Mouse (Mus musculus): ENCODE measurements around the gene Gpsm1. TPM values are rescaled to one million over a fixed set of nuclear protein-coding genes. Genes with fewer than 3 reads are reported as not detected.

The Gpsm1 gene
- polyA plus RNA-seq, 1 experiment from 2014 or later, result 29.3 TPM

GRCm38 (mm10) chr2:26352291-26352910, 37.1 kb downstream of the Gpsm1 start:
- H3K4me2 ChIP-seq (ENCODE audit: low read depth, low read length), result peak overlapping the region; percentile 98
- peak overlapping the region; percentile 90 for H3K4me3 ChIP-seq (ENCODE audit: low read depth, low read length)
- peak overlapping the region; percentile 24; the same call in 1 of the 2 replicates for H3K27ac ChIP-seq (replicated peaks; ENCODE audit: low read depth, low read length)
- DNase-seq (ENCODE audit: low spot score) (no peak), ATAC-seq (ENCODE audit: low read depth) (peak; percentile 20; the same call in 1 of the 2 replicates)
- WGBS, result 2% methylated on average over 34 of the region's 36 CpGs
- H3K4me1 ChIP-seq (ENCODE audit: control insufficient read depth, insufficient read depth, low read length), result peaks cover 12% of the 10 kb centered on the region; the same call in 1 of the 2 replicates
- H3K9ac ChIP-seq (ENCODE audit: low read depth, low read length), result peak overlapping the region; percentile 96
- no peaks in the 10 kb centered on the region for H3K27me3 ChIP-seq (replicated peaks; ENCODE audit: control insufficient read depth, insufficient read depth, low read length)
- peaks cover 29% of the 10 kb centered on the region; the same call in 1 of the 2 replicates for H3K36me3 ChIP-seq (ENCODE audit: control insufficient read depth, insufficient read depth, low read length)
- H3K9me3 ChIP-seq (ENCODE audit: control insufficient read depth, low read length), result no peaks in the 10 kb centered on the region

GRCm38 (mm10) chr2:26353066-26353980, 38.0 kb downstream of the Gpsm1 start:
- Histone ChIP-seq H3K4me2 (ENCODE audit: low read depth, low read length) (peak overlapping the region; percentile 98), H3K27ac (replicated peaks; ENCODE audit: low read depth, low read length) (no peak overlapping the region), H3K27me3 (replicated peaks; ENCODE audit: control insufficient read depth, insufficient read depth, low read length) (no peaks in the 10 kb centered on the region), H3K4me3 (ENCODE audit: low read depth, low read length) (peak overlapping the region; percentile 90; the same call in 1 of the 2 replicates), H3K9me3 (ENCODE audit: control insufficient read depth, low read length) (no peaks in the 10 kb centered on the region), H3K9ac (ENCODE audit: low read depth, low read length) (peak overlapping the region; percentile 96; the same call in 1 of the 2 replicates), H3K4me1 (ENCODE audit: control insufficient read depth, insufficient read depth, low read length) (peaks cover 12% of the 10 kb centered on the region; the same call in 1 of the 2 replicates), H3K36me3 (ENCODE audit: control insufficient read depth, insufficient read depth, low read length) (peaks cover 20% of the 10 kb centered on the region; the same call in 1 of the 2 replicates)
- DNase-seq (ENCODE audit: low spot score), result no peak
- WGBS, result 85% methylated on average over 11 of the region's 11 CpGs
- no peak for ATAC-seq (ENCODE audit: low read depth)

GRCm38 (mm10) chr2:26354401-26354800, 39.1 kb downstream of the Gpsm1 start:
- WGBS, result 92% methylated on average over 4 of the region's 4 CpGs
- H3K27ac ChIP-seq (replicated peaks; ENCODE audit: low read depth, low read length), result no peak overlapping the region
- H3K4me2 ChIP-seq (ENCODE audit: low read depth, low read length), result no peak overlapping the region
- DNase-seq (ENCODE audit: low spot score), result no peak
- no peak for ATAC-seq (ENCODE audit: low read depth)
- peaks cover 12% of the 10 kb centered on the region; the same call in 1 of the 2 replicates for H3K4me1 ChIP-seq (ENCODE audit: control insufficient read depth, insufficient read depth, low read length)
- no peaks in the 10 kb centered on the region for H3K9me3 ChIP-seq (ENCODE audit: control insufficient read depth, low read length)
- H3K9ac ChIP-seq (ENCODE audit: low read depth, low read length), result no peak overlapping the region
- H3K27me3 ChIP-seq (replicated peaks; ENCODE audit: control insufficient read depth, insufficient read depth, low read length), result no peaks in the 10 kb centered on the region
- peaks cover 11% of the 10 kb centered on the region; the same call in 1 of the 2 replicates for H3K36me3 ChIP-seq (ENCODE audit: control insufficient read depth, insufficient read depth, low read length)
- H3K4me3 ChIP-seq (ENCODE audit: low read depth, low read length), result no peak overlapping the region

- Histone ChIP-seq H3K36me3 (ENCODE audit: control insufficient read depth, insufficient read depth, low read length) (no peaks in the 10 kb centered on the region), H3K27ac (replicated peaks; ENCODE audit: low read depth, low read length) (no peak overlapping the region), H3K4me1 (ENCODE audit: control insufficient read depth, insufficient read depth, low read length) (peaks cover 6% of the 10 kb centered on the region; the same call in 1 of the 2 replicates), H3K9ac (ENCODE audit: low read depth, low read length) (no peak overlapping the region), H3K4me2 (ENCODE audit: low read depth, low read length) (no peak overlapping the region), H3K4me3 (ENCODE audit: low read depth, low read length) (no peak overlapping the region), H3K27me3 (replicated peaks; ENCODE audit: control insufficient read depth, insufficient read depth, low read length) (no peaks in the 10 kb centered on the region), H3K9me3 (ENCODE audit: control insufficient read depth, low read length) (no peaks in the 10 kb centered on the region)
- DNase-seq (ENCODE audit: low spot score) (no peak), ATAC-seq (ENCODE audit: low read depth) (no peak)
- 82% methylated on average over 4 of the region's 4 CpGs for WGBS
These were observed 40.9 kb downstream of the Gpsm1 start for GRCm38 (mm10) chr2:26356231-26356630.

GRCm38 (mm10) chr2:26356678-26357077, 41.4 kb downstream of the Gpsm1 start:
- Histone ChIP-seq H3K4me3 (ENCODE audit: low read depth, low read length) (no peak overlapping the region), H3K27ac (replicated peaks; ENCODE audit: low read depth, low read length) (no peak overlapping the region), H3K4me2 (ENCODE audit: low read depth, low read length) (no peak overlapping the region), H3K27me3 (replicated peaks; ENCODE audit: control insufficient read depth, insufficient read depth, low read length) (no peaks in the 10 kb centered on the region), H3K9ac (ENCODE audit: low read depth, low read length) (no peak overlapping the region), H3K4me1 (ENCODE audit: control insufficient read depth, insufficient read depth, low read length) (peaks cover 6% of the 10 kb centered on the region; the same call in 1 of the 2 replicates), H3K9me3 (ENCODE audit: control insufficient read depth, low read length) (no peaks in the 10 kb centered on the region), H3K36me3 (ENCODE audit: control insufficient read depth, insufficient read depth, low read length) (no peaks in the 10 kb centered on the region)
- DNase-seq (ENCODE audit: low spot score) (no peak), ATAC-seq (ENCODE audit: low read depth) (no peak)
- WGBS, result 72% methylated on average over 7 of the region's 7 CpGs

- Histone ChIP-seq H3K9me3 (ENCODE audit: control insufficient read depth, low read length) (no peaks in the 10 kb centered on the region), H3K27ac (replicated peaks; ENCODE audit: low read depth, low read length) (no peak overlapping the region), H3K4me2 (ENCODE audit: low read depth, low read length) (no peak overlapping the region), H3K4me1 (ENCODE audit: control insufficient read depth, insufficient read depth, low read length) (peaks cover 5% of the 10 kb centered on the region; the same call in 1 of the 2 replicates), H3K36me3 (ENCODE audit: control insufficient read depth, insufficient read depth, low read length) (no peaks in the 10 kb centered on the region), H3K4me3 (ENCODE audit: low read depth, low read length) (no peak overlapping the region), H3K9ac (ENCODE audit: low read depth, low read length) (no peak overlapping the region), H3K27me3 (replicated peaks; ENCODE audit: control insufficient read depth, insufficient read depth, low read length) (no peaks in the 10 kb centered on the region)
- ATAC-seq (ENCODE audit: low read depth) (no peak), DNase-seq (ENCODE audit: low spot score) (no peak)
- 43% methylated on average over 15 of the region's 15 CpGs for WGBS
These were observed 42.2 kb downstream of the Gpsm1 start for GRCm38 (mm10) chr2:26357484-26357883.

- H3K4me2 ChIP-seq (ENCODE audit: low read depth, low read length), result no peak overlapping the region
- 85% methylated on average over 13 of the region's 13 CpGs for WGBS
These were observed 43.5 kb downstream of the Gpsm1 start for GRCm38 (mm10) chr2:26358667-26359320.

GRCm38 (mm10) chr2:26359983-26360382, 44.7 kb downstream of the Gpsm1 start:
- Histone ChIP-seq H3K36me3 (ENCODE audit: control insufficient read depth, insufficient read depth, low read length) (peaks cover 20% of the 10 kb centered on the region; the same call in 1 of the 2 replicates), H3K27me3 (replicated peaks; ENCODE audit: control insufficient read depth, insufficient read depth, low read length) (no peaks in the 10 kb centered on the region), H3K4me2 (ENCODE audit: low read depth, low read length) (no peak overlapping the region), H3K4me3 (ENCODE audit: low read depth, low read length) (no peak overlapping the region), H3K9ac (ENCODE audit: low read depth, low read length) (no peak overlapping the region), H3K27ac (replicated peaks; ENCODE audit: low read depth, low read length) (no peak overlapping the region), H3K9me3 (ENCODE audit: control insufficient read depth, low read length) (no peaks in the 10 kb centered on the region), H3K4me1 (ENCODE audit: control insufficient read depth, insufficient read depth, low read length) (no peaks in the 10 kb centered on the region)
- 86% methylated on average over 6 of the region's 6 CpGs for WGBS
- DNase-seq (ENCODE audit: low spot score) (no peak), ATAC-seq (ENCODE audit: low read depth) (no peak)

More at GRCm38 (mm10) chr2:26358667-26359320, 43.5 kb downstream of the Gpsm1 start:
- no peaks in the 10 kb centered on the region for H3K4me1 ChIP-seq (ENCODE audit: control insufficient read depth, insufficient read depth, low read length)
- H3K27ac ChIP-seq (replicated peaks; ENCODE audit: low read depth, low read length), result no peak overlapping the region
- H3K9me3 ChIP-seq (ENCODE audit: control insufficient read depth, low read length), result no peaks in the 10 kb centered on the region
- ATAC-seq (ENCODE audit: low read depth) (no peak), DNase-seq (ENCODE audit: low spot score) (no peak)
- H3K36me3 ChIP-seq (ENCODE audit: control insufficient read depth, insufficient read depth, low read length), result 0 out of 2 replicates have a peak, but pooled peaks cover 8% of the 10 kb centered on the region
- H3K4me3 ChIP-seq (ENCODE audit: low read depth, low read length), result no peak overlapping the region
- no peaks in the 10 kb centered on the region for H3K27me3 ChIP-seq (replicated peaks; ENCODE audit: control insufficient read depth, insufficient read depth, low read length)
- H3K9ac ChIP-seq (ENCODE audit: low read depth, low read length), result no peak overlapping the region

Measured in embryonic facial prominence, embryonic 14.5 days (tissue).